Mouse (Mus musculus): ENCODE results near the gene Acr.

DNA sequence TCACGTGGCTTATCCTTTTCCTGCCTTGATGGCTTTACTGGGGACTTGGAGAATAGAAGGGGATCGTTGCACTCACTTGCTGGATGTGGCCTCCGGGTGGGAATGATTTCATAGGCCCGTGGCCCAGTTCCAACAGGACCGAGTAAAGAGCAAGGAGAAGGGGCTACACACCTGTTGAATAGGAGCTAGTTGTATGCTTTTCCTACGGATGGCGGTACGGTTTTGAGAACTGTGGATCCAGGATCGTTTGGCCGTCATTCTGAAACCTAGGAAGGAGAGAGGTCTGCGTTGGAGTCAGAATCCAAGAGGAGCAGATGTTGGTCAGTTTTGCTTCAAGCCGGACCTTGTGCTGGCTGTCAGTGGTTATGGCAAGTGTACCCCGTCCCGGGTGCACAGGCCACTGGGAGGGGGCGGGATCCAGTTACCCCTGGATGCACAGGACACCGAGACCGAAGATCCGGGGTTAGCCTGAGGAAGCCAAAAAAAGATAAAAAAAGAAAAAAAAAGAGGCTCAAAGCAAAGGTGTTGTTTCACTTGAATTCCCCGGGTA is 41.3 kb upstream of the Acr start:
- TF ChIP-seq CTCF (IDR thresholded peaks at IDR 0.05) (no peak), POLR2A (IDR thresholded peaks at IDR 0.05; ENCODE audit: insufficient read depth, low read depth, low read length) (no peak), EP300 (IDR thresholded peaks at IDR 0.05; ENCODE audit: insufficient read depth, low read depth, low read length) (no peak)

Measured in heart, adult 2 months (tissue).